Mouse (Mus musculus) spleen, adult 2 months (tissue): ENCODE data around the gene Piwil4. TPM values are rescaled to one million over a fixed set of nuclear protein-coding genes. Genes with fewer than 3 reads are reported as not detected.

Experiments used
- DNase-seq, 2 experiments: peaks; one replicate each; pipeline versions ENCODE4 v3.0.0 to v3.0.0-alpha.2; 2012 to 2021; ENCODE audit warnings: low spot score in 2 of 2, low read depth in 1 of 2
- H3K27ac ChIP-seq: fragments of 200-500 bp; 2 replicates; pipeline ENCODE4 v1.5.1; 2012; ENCODE audit warnings: low read length, inconsistent platforms; ENCODE audit not compliant: insufficient read depth
- H3K27me3 ChIP-seq: fragments of 200-500 bp; 2 replicates; pipeline ENCODE4 v1.6.1; 2012; ENCODE audit warnings: mild to moderate bottlenecking, moderate library complexity, low read length, inconsistent platforms; ENCODE audit not compliant: control insufficient read depth, insufficient read depth
- H3K36me3 ChIP-seq: fragments of 200-500 bp; 2 replicates; pipeline ENCODE4 v1.6.1; 2012; ENCODE audit warnings: mild to moderate bottlenecking, low read length, inconsistent platforms; ENCODE audit not compliant: control insufficient read depth, insufficient read depth
- H3K4me1 ChIP-seq: fragments of 200-500 bp; 2 replicates; pipeline ENCODE4 v1.6.1; 2011; ENCODE audit warnings: inconsistent platforms; ENCODE audit not compliant: control insufficient read depth, insufficient read depth, insufficient read length
- H3K4me3 ChIP-seq: fragments of 200-500 bp; 2 replicates; pipeline ENCODE4 v1.5.1; 2011; ENCODE audit warnings: mild to moderate bottlenecking, inconsistent platforms; ENCODE audit not compliant: insufficient read depth, insufficient read length; ENCODE audit errors: extremely low read depth
- CTCF ChIP-seq: fragments of 200-500 bp; IDR thresholded peaks from 2 replicates; pipeline ENCODE4 v1.5.1; 2011; ENCODE audit warnings: mild to moderate bottlenecking, inconsistent platforms; ENCODE audit not compliant: insufficient read depth, insufficient read length, insufficient replicate concordance; ENCODE audit errors: extremely low read depth
- POLR2A ChIP-seq: fragments of 200-500 bp; IDR thresholded peaks from 2 replicates; pipeline ENCODE4 v1.6.1; 2011; ENCODE audit warnings: low read depth, low read length, inconsistent platforms
- WGBS: fragments of 180-500 bp; shearing (Covaris S2); methylation state at CpG from one replicate; pipeline ENCODE4 v1.1.7; 2018; 5-methylcytosine and 5-hydroxymethylcytosine counted together
- polyA plus RNA-seq: library from polyadenylated mRNA; depleted of rRNA; stranded (reverse); fragments of >200 nt; gene quantifications from 2 replicates; pipeline ENCODE4 v1.2.3, GENCODE M21; 2012

Piwil4 gene
- polyA plus RNA-seq, 1 experiment, result 0.19 TPM

DNA sequence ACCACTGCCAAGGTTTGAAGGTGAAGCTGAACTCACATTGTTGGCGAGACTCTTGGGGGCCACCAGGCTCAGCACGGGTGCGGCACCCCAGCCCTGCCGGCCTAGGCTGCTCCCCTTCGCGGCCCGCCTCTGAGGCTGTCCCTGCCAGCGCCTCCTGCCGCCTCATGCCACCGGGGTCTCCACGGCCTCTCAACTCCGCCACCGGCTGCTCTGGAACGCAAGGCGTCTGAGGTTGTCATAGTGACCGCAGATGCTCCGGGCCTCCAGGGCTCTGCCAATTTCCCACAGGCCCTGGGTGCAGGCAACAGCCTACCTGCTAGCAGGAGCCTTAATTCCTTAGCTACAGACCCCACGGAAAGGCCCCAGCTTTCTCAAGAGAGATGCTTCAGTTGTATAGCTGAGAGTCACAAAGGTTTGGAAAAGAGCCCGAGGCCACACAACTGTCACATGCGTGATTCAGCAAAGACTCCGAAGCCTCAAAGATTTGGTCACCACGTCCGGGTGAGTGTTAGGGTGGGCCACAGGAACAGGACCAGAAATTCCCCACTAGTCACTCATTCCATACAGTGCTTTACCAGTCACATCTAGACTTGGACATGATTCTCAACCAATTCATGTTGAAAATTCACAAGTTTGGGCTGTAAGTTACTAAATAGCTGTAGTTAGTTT, 30.4 kb upstream of the Piwil4 start, which contains the start of gene 1700012B09Rik:
Gene 1700012B09Rik, minus strand, starts transcription at position 228 of the 669 bp plus-strand sequence.
- 41% methylated on average over 23 of the region's 23 CpGs for WGBS
- Histone ChIP-seq H3K27me3 (0 out of 2 replicates have a peak, but pooled peaks cover 2% of the 10 kb centered on the region), H3K27ac (no peak within 1 kb of the TSS), H3K36me3 (no peaks in the 10 kb centered on the region), H3K4me1 (no peaks in the 10 kb centered on the region), H3K4me3 (no peak within 1 kb of the TSS)
- no peak for DNase-seq
- no peak for TF ChIP-seq POLR2A
- no peak for TF ChIP-seq CTCF

DNA sequence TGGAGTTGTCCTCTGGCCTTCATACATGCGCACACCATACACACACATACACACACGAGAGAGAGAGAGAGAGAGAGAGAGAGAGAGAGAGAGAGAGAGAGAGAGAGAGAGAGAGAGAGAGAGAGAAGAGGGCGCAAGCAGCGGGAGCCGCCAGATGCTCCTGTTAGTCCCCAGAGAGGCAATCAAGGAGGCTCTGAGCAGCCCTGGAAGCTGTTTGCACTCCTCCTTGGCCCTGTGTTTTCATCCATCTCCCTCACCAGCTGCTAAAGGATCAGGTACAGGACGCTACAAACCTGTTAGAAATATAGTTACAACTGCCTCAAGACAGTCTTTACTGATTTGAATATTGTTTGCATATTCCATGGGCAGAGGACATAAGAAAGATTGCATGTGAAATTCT, 29.3 kb upstream of the Piwil4 start:
- 73% methylated on average over 5 of the region's 6 CpGs for WGBS
- Histone ChIP-seq H3K27ac (no peak overlapping the region), H3K27me3 (0 out of 2 replicates have a peak, but pooled peaks cover 2% of the 10 kb centered on the region), H3K4me3 (no peak overlapping the region), H3K4me1 (no peaks in the 10 kb centered on the region), H3K36me3 (no peaks in the 10 kb centered on the region)
- TF ChIP-seq CTCF (no peak), POLR2A (no peak)
- no peak for DNase-seq

DNA sequence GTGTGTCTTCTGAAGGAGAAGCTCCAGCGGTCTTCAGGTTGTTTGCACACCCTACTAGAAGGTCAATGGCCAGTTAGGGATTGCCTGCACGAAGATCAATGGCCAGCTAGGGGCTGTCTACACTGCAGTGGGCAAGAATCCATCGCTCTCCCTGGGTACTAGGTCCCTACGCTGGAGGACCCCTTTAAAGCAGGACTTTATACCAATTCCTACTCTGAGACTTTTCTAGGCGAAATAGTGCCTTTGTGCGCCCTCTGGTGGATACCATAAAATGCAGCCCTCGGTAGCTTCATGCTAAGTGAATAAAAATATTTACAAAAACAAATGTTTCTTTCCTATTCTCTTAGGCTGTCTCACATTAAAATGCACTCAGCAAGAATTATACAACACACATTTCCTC, 24.2 kb upstream of the Piwil4 start:
- WGBS, result 20% methylated on average over 7 of the region's 7 CpGs
- no peaks in the 10 kb centered on the region for H3K4me1 ChIP-seq
- H3K27me3 ChIP-seq, result no peaks in the 10 kb centered on the region
- no peak overlapping the region for H3K27ac ChIP-seq
- TF ChIP-seq POLR2A (no peak), CTCF (peak; percentile 27; the same call in 1 of the 2 replicates)
- peak in 1 of 2 experiments; percentile 22 for DNase-seq
- no peak overlapping the region for H3K4me3 ChIP-seq
- no peaks in the 10 kb centered on the region for H3K36me3 ChIP-seq

DNA sequence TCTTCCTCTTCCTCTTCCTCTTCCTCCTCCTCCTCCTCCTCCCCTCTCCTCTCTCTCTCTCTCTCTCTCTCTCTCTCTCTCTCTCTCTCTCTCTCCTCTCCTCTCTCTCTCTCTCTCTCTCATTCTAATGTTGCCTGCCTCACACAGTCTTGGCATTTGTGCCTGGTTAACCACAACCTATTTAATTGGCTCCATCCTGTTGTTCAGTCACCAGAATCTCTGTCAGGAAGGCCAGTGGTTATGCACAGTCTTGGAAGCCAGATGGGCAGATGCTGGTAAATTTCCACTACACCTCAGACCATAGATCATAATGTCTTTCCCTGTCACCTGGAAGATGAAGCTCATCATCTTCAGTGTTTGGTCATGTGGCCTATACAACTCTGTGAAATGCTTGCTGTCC, 18.7 kb upstream of the Piwil4 start:
- H3K4me1 ChIP-seq, result no peaks in the 10 kb centered on the region
- TF ChIP-seq CTCF (no peak), POLR2A (no peak)
- H3K4me3 ChIP-seq, result no peak overlapping the region
- no peaks in the 10 kb centered on the region for H3K27me3 ChIP-seq
- H3K27ac ChIP-seq, result no peak overlapping the region
- no peak for DNase-seq
- H3K36me3 ChIP-seq, result no peaks in the 10 kb centered on the region

DNA sequence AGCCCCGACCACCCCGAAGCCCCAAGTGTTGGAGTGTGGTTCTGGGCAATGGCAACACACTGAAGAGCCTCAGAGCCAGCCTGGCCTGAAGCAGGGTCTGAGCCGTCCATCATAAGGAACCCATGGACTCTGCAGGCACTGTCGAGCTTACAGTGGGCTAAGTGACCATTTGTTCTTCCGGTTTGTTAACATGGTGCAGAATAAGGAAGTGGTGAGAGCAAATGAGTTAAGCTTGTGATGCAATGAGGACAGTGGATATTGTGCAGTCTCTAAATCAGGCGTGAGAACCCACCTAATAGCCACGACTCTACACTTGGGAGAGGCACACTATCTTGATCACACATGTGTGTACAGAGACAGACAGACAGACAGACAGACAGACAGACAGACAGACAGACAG, 18.1 kb upstream of the Piwil4 start:
- Histone ChIP-seq H3K36me3 (no peaks in the 10 kb centered on the region), H3K27me3 (no peaks in the 10 kb centered on the region), H3K4me3 (no peak overlapping the region), H3K27ac (no peak overlapping the region), H3K4me1 (no peaks in the 10 kb centered on the region)
- no peak for TF ChIP-seq POLR2A
- no peak for TF ChIP-seq CTCF
- DNase-seq, result no peak
- WGBS, result 41% methylated on average over 7 of the region's 7 CpGs

DNA sequence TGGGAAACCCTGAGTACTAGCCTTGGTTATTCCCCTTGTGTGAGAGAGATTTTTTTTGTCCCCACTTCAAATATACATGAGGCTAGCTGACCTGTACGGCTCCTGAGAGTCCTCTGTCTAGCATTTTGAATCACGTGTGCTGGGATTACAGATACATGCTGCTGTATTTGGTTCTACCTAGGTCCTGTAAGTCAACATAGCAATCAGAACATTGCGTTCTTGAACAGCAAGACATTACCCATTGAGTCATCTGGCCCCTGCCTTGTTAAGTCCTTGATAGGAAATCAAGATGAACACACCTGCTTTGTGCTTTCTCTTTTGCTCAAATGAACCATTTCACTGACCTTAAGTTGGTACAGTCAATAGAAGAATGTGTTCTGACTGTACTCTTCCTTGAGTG, 13.9 kb upstream of the Piwil4 start:
- TF ChIP-seq CTCF, result no peak
- no peak for TF ChIP-seq POLR2A
- 87% methylated on average over 3 of the region's 3 CpGs for WGBS
- Histone ChIP-seq H3K36me3 (no peaks in the 10 kb centered on the region), H3K27me3 (peaks cover 3% of the 10 kb centered on the region), H3K27ac (no peak overlapping the region), H3K4me3 (no peak overlapping the region), H3K4me1 (peaks cover 15% of the 10 kb centered on the region)
- DNase-seq, result no peak

DNA sequence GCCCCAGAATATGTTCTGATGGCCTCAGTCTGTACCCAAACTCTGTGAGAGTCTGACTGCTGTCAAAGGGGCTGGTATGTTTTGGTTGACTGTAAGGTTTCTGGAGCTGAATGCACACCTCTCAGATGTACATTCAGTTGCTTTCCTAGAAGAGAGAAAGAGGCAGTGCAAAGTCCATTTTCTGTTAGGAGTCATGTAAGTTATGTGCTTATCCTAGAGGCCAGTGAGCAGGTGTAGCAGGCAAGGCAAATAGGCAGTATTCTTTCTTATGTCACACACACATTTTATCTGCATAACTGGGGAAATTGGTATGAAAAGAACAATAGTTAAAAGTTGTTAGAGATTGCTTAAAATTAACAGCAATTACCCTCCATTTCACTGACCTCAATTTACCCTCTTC, 13.4 kb upstream of the Piwil4 start:
- Histone ChIP-seq H3K27me3 (peaks cover 3% of the 10 kb centered on the region), H3K4me3 (no peak overlapping the region), H3K27ac (no peak overlapping the region), H3K36me3 (no peaks in the 10 kb centered on the region), H3K4me1 (peaks cover 15% of the 10 kb centered on the region)
- no peak for TF ChIP-seq POLR2A
- TF ChIP-seq CTCF, result no peak
- DNase-seq, result no peak
